Mouse (Mus musculus) MEL (cell line): ENCODE data around the gene Mapkap1. TPM values are rescaled to one million over a fixed set of nuclear protein-coding genes. Genes with fewer than 3 reads are reported as not detected.

Experiments used
- DNase-seq: peaks from one replicate; pipeline ENCODE4 v3.0.0; 2011; ENCODE audit warnings: low read depth, low spot score
- H3K27ac ChIP-seq: 2 replicates; pipeline ENCODE4 v1.5.1; 2012; ENCODE audit warnings: low read depth, mild to moderate bottlenecking, control low read depth, low read length, moderate library complexity; ENCODE audit not compliant: control insufficient read depth
- H3K27me3 ChIP-seq, 2 experiments: fragments of 150-350 bp in 1 of 2; sonication (generic) in 1 of 2; 2 replicates each; pipeline ENCODE4 v1.6.1; 2012; ENCODE audit warnings: low read length in 2 of 2, mild to moderate bottlenecking in 2 of 2, improper control_type of control experiment in 1 of 2, moderate library complexity in 1 of 2; ENCODE audit not compliant: insufficient read depth in 2 of 2, control insufficient read depth in 1 of 2
- H3K36me3 ChIP-seq, 2 experiments: 2 replicates each; pipeline ENCODE4 v1.6.1; 2012 to 2014; ENCODE audit warnings: low read length in 2 of 2, improper control_type of control experiment in 1 of 2, inconsistent platforms in 1 of 2, mild to moderate bottlenecking in 1 of 2; ENCODE audit not compliant: insufficient read depth in 2 of 2, control insufficient read depth in 1 of 2
- H3K4me1 ChIP-seq, 2 experiments: fragments of 150-350 bp in 1 of 2; sonication (generic) in 1 of 2; 2 replicates each; pipeline ENCODE4 v1.6.1; 2012; ENCODE audit warnings: low read length in 2 of 2, improper control_type of control experiment in 1 of 2, mild to moderate bottlenecking in 1 of 2; ENCODE audit not compliant: insufficient read depth in 2 of 2, control insufficient read depth in 1 of 2
- H3K4me3 ChIP-seq, 2 experiments: fragments of 150-350 bp in 1 of 2; sonication (generic) in 1 of 2; 2 replicates each; pipeline ENCODE4 v1.5.1; 2012; ENCODE audit warnings: low read depth in 2 of 2, low read length in 2 of 2, mild to moderate bottlenecking in 2 of 2, moderate library complexity in 2 of 2, control low read depth in 1 of 2, improper control_type of control experiment in 1 of 2; ENCODE audit not compliant: control insufficient read depth in 1 of 2, insufficient read depth in 1 of 2
- H3K79me2 ChIP-seq: 2 replicates; pipeline ENCODE4 v1.6.1; 2012; ENCODE audit warnings: mild to moderate bottlenecking, low read length, moderate library complexity; ENCODE audit not compliant: control insufficient read depth, poor library complexity, insufficient read depth
- H3K9ac ChIP-seq: 2 replicates; pipeline ENCODE4 v1.6.1; 2012; ENCODE audit warnings: low read depth, mild to moderate bottlenecking, control low read depth, low read length, moderate library complexity; ENCODE audit not compliant: control insufficient read depth, poor library complexity, severe bottlenecking
- H3K9me3 ChIP-seq: fragments of 150-350 bp; sonication (generic); replicated peaks from 2 replicates; pipeline ENCODE4 v1.6.1; 2012; ENCODE audit warnings: mild to moderate bottlenecking, low read length, improper control_type of control experiment, moderate library complexity; ENCODE audit not compliant: insufficient read depth
- CTCF ChIP-seq, 3 experiments: IDR thresholded peaks in 2 of 3; conservative IDR thresholded peaks in 1 of 3; 2 replicates each; pipeline ENCODE4 v1.5.1; 2011 to 2012; ENCODE audit warnings: low read length in 3 of 3, low read depth in 2 of 3, mild to moderate bottlenecking in 2 of 3, improper control_type of control experiment in 1 of 3, inconsistent platforms in 1 of 3, mixed read lengths in 1 of 3, moderate library complexity in 1 of 3; ENCODE audit not compliant: control insufficient read depth in 1 of 3, insufficient read depth in 1 of 3, poor library complexity in 1 of 3, severe bottlenecking in 1 of 3
- E2F4 ChIP-seq: IDR thresholded peaks from 2 replicates; pipeline ENCODE4 v1.6.1; 2011; ENCODE audit warnings: low read depth, low read length, improper control_type of control experiment, borderline replicate concordance
- ELF1 ChIP-seq: IDR thresholded peaks from 2 replicates; pipeline ENCODE4 v1.6.1; 2014; ENCODE audit warnings: low read depth, mild to moderate bottlenecking, inconsistent platforms, low read length, improper control_type of control experiment, moderate library complexity
- EP300 ChIP-seq, 2 experiments: IDR thresholded peaks; 2 replicates each; pipeline ENCODE4 v1.6.1; 2011; ENCODE audit warnings: improper control_type of control experiment in 2 of 2, low read length in 2 of 2, low read depth in 1 of 2, mild to moderate bottlenecking in 1 of 2
- ETS1 ChIP-seq: IDR thresholded peaks from 2 replicates; pipeline ENCODE4 v1.6.1; 2012; ENCODE audit warnings: low read depth, mild to moderate bottlenecking, inconsistent platforms, low read length, improper control_type of control experiment, moderate library complexity
- GATA1 ChIP-seq: IDR thresholded peaks from 2 replicates; pipeline ENCODE4 v1.6.1; 2011; ENCODE audit warnings: low read depth, low read length, improper control_type of control experiment
- HCFC1 ChIP-seq: IDR thresholded peaks from 2 replicates; pipeline ENCODE4 v1.6.1; 2012; ENCODE audit warnings: low read depth, mild to moderate bottlenecking, inconsistent platforms, low read length, improper control_type of control experiment, moderate library complexity
- MEF2A ChIP-seq: IDR thresholded peaks from 2 replicates; pipeline ENCODE4 v1.6.1; 2014; ENCODE audit warnings: low read depth, mild to moderate bottlenecking, inconsistent platforms, low read length, improper control_type of control experiment; ENCODE audit not compliant: poor library complexity, insufficient replicate concordance, severe bottlenecking; ENCODE audit errors: extremely low read depth
- MXI1 ChIP-seq: IDR thresholded peaks from 2 replicates; pipeline ENCODE4 v1.6.1; 2011; ENCODE audit warnings: mild to moderate bottlenecking, low read depth, low read length, improper control_type of control experiment
- MYB ChIP-seq: IDR thresholded peaks from 2 replicates; pipeline ENCODE4 v1.6.1; 2011; ENCODE audit warnings: mild to moderate bottlenecking, low read depth, low read length, improper control_type of control experiment
- MYC ChIP-seq: IDR thresholded peaks from 2 replicates; pipeline ENCODE4 v1.6.1; 2011; ENCODE audit warnings: low read depth, mild to moderate bottlenecking, low read length, improper control_type of control experiment, moderate library complexity
- NELFE ChIP-seq: IDR thresholded peaks from 2 replicates; pipeline ENCODE4 v1.6.1; 2011; ENCODE audit warnings: low read depth, low read length, improper control_type of control experiment
- POLR2A ChIP-seq, 2 experiments: IDR thresholded peaks; 2 replicates each; pipeline ENCODE4 v1.6.1; 2011 to 2012; ENCODE audit warnings: low read length in 2 of 2, mild to moderate bottlenecking in 2 of 2, control low read depth in 1 of 2, improper control_type of control experiment in 1 of 2, low read depth in 1 of 2, moderate library complexity in 1 of 2; ENCODE audit not compliant: control insufficient read depth in 1 of 2, insufficient read depth in 1 of 2, poor library complexity in 1 of 2
- POLR2AphosphoS2 ChIP-seq: IDR thresholded peaks from 2 replicates; pipeline ENCODE4 v1.6.1; 2011; ENCODE audit warnings: low read length, improper control_type of control experiment
- POLR2AphosphoS5 ChIP-seq: IDR thresholded peaks from 2 replicates; pipeline ENCODE4 v1.6.1; 2012; ENCODE audit warnings: low read depth, borderline replicate concordance, mild to moderate bottlenecking, inconsistent platforms, low read length, moderate library complexity, mixed read lengths
- RCOR1 ChIP-seq: IDR thresholded peaks from 2 replicates; pipeline ENCODE4 v1.6.1; 2012; ENCODE audit warnings: low read depth, mild to moderate bottlenecking, inconsistent platforms, low read length, improper control_type of control experiment
- SIN3A ChIP-seq: IDR thresholded peaks from 2 replicates; pipeline ENCODE4 v1.6.1; 2012; ENCODE audit warnings: low read length, improper control_type of control experiment, inconsistent platforms
- TAL1 ChIP-seq: IDR thresholded peaks from 2 replicates; pipeline ENCODE4 v1.6.1; 2012; ENCODE audit warnings: mild to moderate bottlenecking, inconsistent platforms, low read length, moderate library complexity, mixed read lengths
- USF2 ChIP-seq, 2 experiments: IDR thresholded peaks; 2 replicates each; pipeline ENCODE4 v1.6.1; 2011 to 2012; ENCODE audit warnings: improper control_type of control experiment in 2 of 2, low read length in 2 of 2, borderline replicate concordance in 1 of 2, inconsistent platforms in 1 of 2, low read depth in 1 of 2, mild to moderate bottlenecking in 1 of 2; ENCODE audit not compliant: insufficient read depth in 1 of 2
- ZC3H11A ChIP-seq: IDR thresholded peaks from 2 replicates; pipeline ENCODE4 v1.6.1; 2012; ENCODE audit warnings: low read depth, mild to moderate bottlenecking, inconsistent platforms, low read length, improper control_type of control experiment
- ZMIZ1 ChIP-seq: IDR thresholded peaks from 2 replicates; pipeline ENCODE4 v1.6.1; 2012; ENCODE audit warnings: low read depth, mild to moderate bottlenecking, inconsistent platforms, low read length, improper control_type of control experiment, moderate library complexity
- polyA plus RNA-seq, 2 experiments: library from polyadenylated mRNA; stranded (reverse) in 1 of 2; unstranded in 1 of 2; fragments of >175 nt in 1 of 2; fragments of >200 nt in 1 of 2; gene quantifications; 2 replicates each; pipeline versions ENCODE4 v1.2.1 to v1.2.4; 2012; ENCODE audit warnings: low replicate concordance in 2 of 2, low read depth in 1 of 2; ENCODE audit not compliant: insufficient read length in 2 of 2, insufficient read depth in 1 of 2, missing spikeins in 1 of 2
- total RNA-seq: library from RNA; depleted of rRNA; stranded (reverse); fragments of 300-350 nt; gene quantifications from 2 replicates; pipeline ENCODE4 v1.2.3, GENCODE M21; 2012

Gene Mapkap1
- total and polyA plus RNA-seq, 3 experiments: 42.1 to 52.5 TPM; not detected in 1

GRCm38 (mm10) chr2:34518083-34518482, 111.5 kb downstream of the Mapkap1 start:
- H3K27ac ChIP-seq: no peak overlapping the region
- H3K9ac ChIP-seq: no peak overlapping the region
- H3K27me3 ChIP-seq: no peaks in the 10 kb centered on the region
- no peak for TF ChIP-seq ETS1
- no peak for TF ChIP-seq TAL1
- TF ChIP-seq USF2 (IDR thresholded peaks at IDR 0.05; ENCODE audit: borderline replicate concordance in 1 of 2, insufficient read depth in 1 of 2, low read depth in 1 of 2, low read length in 2 of 2): no peak
- no peak for TF ChIP-seq MYC
- no peak for TF ChIP-seq ZMIZ1
- TF ChIP-seq SIN3A: no peak
- TF ChIP-seq NELFE: no peak
- TF ChIP-seq, all 39 proteins: peak for 0
- Histone ChIP-seq H3K79me2 (no peaks in the 10 kb centered on the region), H3K4me1 (no peaks in the 10 kb centered on the region), H3K9me3 (no peaks in the 10 kb centered on the region), H3K4me3 (no peak overlapping the region), H3K36me3 (no peaks in the 10 kb centered on the region; a peak in 1 of 4 replicates)
- no peak for DNase-seq

- Histone ChIP-seq H3K9ac (no peak overlapping the region), H3K27ac (no peak overlapping the region), H3K79me2 (no peaks in the 10 kb centered on the region), H3K27me3 (no peaks in the 10 kb centered on the region), H3K9me3 (no peaks in the 10 kb centered on the region)
- no peak for DNase-seq
- TF ChIP-seq CTCF (IDR thresholded peaks at IDR 0.05 in 2 of 3, conservative IDR thresholded peaks at IDR 0.05 in 1 of 3; ENCODE audit: control insufficient read depth in 1 of 3, insufficient read depth in 1 of 3, low read depth in 2 of 3, low read length in 3 of 3, poor library complexity in 1 of 3, severe bottlenecking in 1 of 3) (no peak), MYB (no peak), ETS1 (no peak), RCOR1 (no peak), SIN3A (no peak), HCFC1 (no peak), EP300 (IDR thresholded peaks at IDR 0.05; ENCODE audit: low read depth in 1 of 2, low read length in 2 of 2) (no peak), GATA1 (no peak), MXI1 (no peak), MEF2A (no peak), ZC3H11A (no peak), ELF1 (no peak), USF2 (IDR thresholded peaks at IDR 0.05; ENCODE audit: borderline replicate concordance in 1 of 2, insufficient read depth in 1 of 2, low read depth in 1 of 2, low read length in 2 of 2) (no peak), POLR2AphosphoS5 (no peak), POLR2A (IDR thresholded peaks at IDR 0.05; ENCODE audit: control insufficient read depth in 1 of 2, insufficient read depth in 1 of 2, low read depth in 1 of 2, low read length in 2 of 2, poor library complexity in 1 of 2) (no peak), POLR2AphosphoS2 (no peak), E2F4 (no peak)
- TF ChIP-seq, all 39 proteins: peak for 0
- no peaks in the 10 kb centered on the region; a peak in 1 of 4 replicates for H3K36me3 ChIP-seq
- H3K4me3 ChIP-seq: no peak overlapping the region
- no peaks in the 10 kb centered on the region for H3K4me1 ChIP-seq
Observed at GRCm38 (mm10) chr2:34518526-34518925, 112.0 kb downstream of the Mapkap1 start.
